Mouse (Mus musculus) E14TG2a.4 (cell line): ENCODE data around the gene Pold1.

Experiments
- CTCF ChIP-seq: conservative IDR thresholded peaks from 2 replicates; pipeline ENCODE4 v1.5.1; 2014; ENCODE audit warnings: low read length
- NANOG ChIP-seq: IDR thresholded peaks from 2 replicates; pipeline ENCODE4 v1.6.1; 2014; ENCODE audit warnings: borderline replicate concordance, low read length, mixed read lengths
- POU5F1 ChIP-seq: IDR thresholded peaks from 2 replicates; pipeline ENCODE4 v1.6.1; 2014; ENCODE audit warnings: low read length, borderline replicate concordance

DNA sequence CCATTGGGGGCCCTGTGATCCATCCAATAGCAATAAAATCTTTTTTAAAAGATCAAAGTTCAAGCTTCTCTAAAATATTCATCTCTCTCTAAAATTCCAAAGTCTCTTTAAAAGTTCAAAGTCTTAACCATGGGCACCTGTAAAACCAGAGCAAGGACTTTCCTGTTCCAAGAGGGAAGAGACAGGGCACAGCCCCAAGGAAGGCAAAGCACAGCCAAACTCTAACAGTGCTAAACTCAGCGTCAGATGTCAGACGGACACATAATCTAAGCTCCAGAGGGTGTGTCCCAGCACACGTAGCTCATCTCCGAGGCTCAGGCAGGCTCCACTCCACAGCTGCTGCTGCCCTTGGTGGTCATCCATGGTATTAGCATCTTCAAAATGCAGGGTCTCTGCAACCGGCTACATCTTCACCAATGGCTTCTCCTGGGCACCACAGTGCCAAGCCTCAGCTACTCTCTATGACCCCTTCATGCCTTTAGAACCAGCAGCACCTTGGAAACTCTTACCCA lies 27.7 kb upstream of the Pold1 start:
- TF ChIP-seq CTCF: no peak
- no peak for TF ChIP-seq NANOG
- TF ChIP-seq POU5F1: no peak
